8 mouse cellular contexts compared by ENCODE assay signal in genomic region chr17:25874721-25875170, GRCm38 (mm10). TPM values are rescaled to one million over a fixed set of nuclear protein-coding genes. Genes with fewer than 3 reads are reported as not detected.
DNase-seq lines count a peak whose midpoint lies in the region; ATAC-seq lines count a peak whose summit lies in the region.

TSS of gene Mettl26 (plus strand) at chr17:25875074.

- peak within 1 kb of the TSS; percentile 80 for H3K4me3 ChIP-seq in embryonic facial prominence, embryonic 13.5 days
- peak within 1 kb of the TSS; percentile 92 for H3K4me3 ChIP-seq in limb, embryonic 10.5 days
- H3K4me3 ChIP-seq in midbrain, embryonic 12.5 days, result peak within 1 kb of the TSS; percentile 78

- WGBS in embryonic facial prominence, embryonic 13.5 days, result under 1% methylated on average over 25 of the region's 25 CpGs
- under 1% methylated on average over 25 of the region's 25 CpGs for WGBS in limb, embryonic 10.5 days
- under 1% methylated on average over 25 of the region's 25 CpGs for WGBS in midbrain, embryonic 12.5 days

- peak within 1 kb of the TSS; percentile 93 for H3K27ac ChIP-seq in embryonic facial prominence, embryonic 13.5 days
- peak within 1 kb of the TSS; percentile 92 for H3K27ac ChIP-seq in limb, embryonic 10.5 days
- peak within 1 kb of the TSS; percentile 94 for H3K27ac ChIP-seq in midbrain, embryonic 12.5 days (replicated peaks)

- H3K4me1 ChIP-seq in embryonic facial prominence, embryonic 13.5 days, result peaks cover 21% of the 10 kb centered on the region
- H3K4me1 ChIP-seq in limb, embryonic 10.5 days, result peaks cover 54% of the 10 kb centered on the region
- peaks cover 26% of the 10 kb centered on the region for H3K4me1 ChIP-seq in midbrain, embryonic 12.5 days

- H3K4me2 ChIP-seq in embryonic facial prominence, embryonic 13.5 days, result peak within 1 kb of the TSS; percentile 94
- peak within 1 kb of the TSS; percentile 95 for H3K4me2 ChIP-seq in midbrain, embryonic 12.5 days (replicated peaks)

- H3K9ac ChIP-seq in embryonic facial prominence, embryonic 13.5 days, result peak within 1 kb of the TSS; percentile 84
- peak within 1 kb of the TSS; percentile 90 for H3K9ac ChIP-seq in midbrain, embryonic 12.5 days (replicated peaks)

- no peaks in the 10 kb centered on the region for H3K27me3 ChIP-seq in embryonic facial prominence, embryonic 13.5 days
- H3K27me3 ChIP-seq in limb, embryonic 10.5 days (ENCODE audit: low read depth, poor library complexity, severe bottlenecking), result no peaks in the 10 kb centered on the region
- no peaks in the 10 kb centered on the region for H3K27me3 ChIP-seq in midbrain, embryonic 12.5 days

- peak; percentile 74 for ATAC-seq in embryonic facial prominence, embryonic 13.5 days (ENCODE audit: insufficient number of reproducible peaks, insufficient read depth, low FRiP score, low TSS enrichment, low read depth)
- ATAC-seq in midbrain, embryonic 12.5 days (ENCODE audit: low FRiP score, low read depth), result peak; percentile 73

- H3K36me3 ChIP-seq in embryonic facial prominence, embryonic 13.5 days, result peaks cover 23% of the 10 kb centered on the region
- H3K36me3 ChIP-seq in limb, embryonic 10.5 days, result peaks cover 31% of the 10 kb centered on the region
- peaks cover 18% of the 10 kb centered on the region for H3K36me3 ChIP-seq in midbrain, embryonic 12.5 days

- H3K9me3 ChIP-seq in embryonic facial prominence, embryonic 13.5 days, result no peaks in the 10 kb centered on the region
- H3K9me3 ChIP-seq in limb, embryonic 10.5 days (replicated peaks), result no peaks in the 10 kb centered on the region
- H3K9me3 ChIP-seq in midbrain, embryonic 12.5 days, result no peaks in the 10 kb centered on the region

- DNase-seq in 3T3-L1 (ENCODE audit: low read depth, low spot score), result peak; percentile 96
- peak; percentile 70 to 84 for DNase-seq in adrenal gland, postnatal 4 days (ENCODE audit: low spot score in 2 of 2)
- DNase-seq in heart, adult 18-20 months, result peak; percentile 92 to 99
- peak; percentile 98 for DNase-seq in kidney, adult 18-20 months
- DNase-seq in limb, embryonic 10.5 days (ENCODE audit: low spot score), result peak; percentile 96
- peak; percentile 91 for DNase-seq in skeletal muscle tissue, adult 2 months (ENCODE audit: low read depth, low spot score)

RNA-seq across cellular contexts. Expression of gene Mettl26, which starts in this region (rescaled TPM):
- total RNA-seq in adrenal gland, postnatal 4 days (2021), result 10 to 100 TPM; 80.4 to 81.3 TPM
- 47.1 and 50.6 TPM in 2 replicates for polyA plus RNA-seq in embryonic facial prominence, embryonic 13.5 days (2015; fragmentation: Nextera tagmentation; extraction: Ambion mirVana)
- total RNA-seq in heart, adult 18-20 months (2021), result 10 to 100 TPM; 11.8 to 15.2 TPM
- 69.3 and 69.6 TPM in 2 replicates for polyA plus RNA-seq in limb, embryonic 10.5 days (2016; fragmentation: Nextera tagmentation; extraction: Ambion mirVana)
- 59.5 and 65.2 TPM in 2 replicates for polyA plus RNA-seq in midbrain, embryonic 12.5 days (2016; fragmentation: Nextera tagmentation; extraction: Ambion mirVana)

Comparison
In these comparisons a context has a peak if more than half of its experiments do, and no peak if none do; other contexts are left out.
1. Peak in every context shown above with its lines: DNase-seq, ATAC-seq, H3K4me3 ChIP-seq and H3K27ac ChIP-seq.
2. RNA of gene Mettl26 (total RNA-seq): 80.4 to 81.3 TPM in adrenal gland, postnatal 4 days; 11.8 to 15.2 TPM in heart, adult 18-20 months; every median in the first group is over 4 times any median in the second.